In genomic region chr6:119864341-119865034, GRCm38 (mm10) we compare ENCODE assay signal across 9 mouse cellular contexts. TPM values are rescaled to one million over a fixed set of nuclear protein-coding genes. Genes with fewer than 3 reads are reported as not detected.
DNase-seq lines count a peak whose midpoint lies in the region; ATAC-seq and TF ChIP-seq lines count a peak whose summit lies in the region.
"Had no signal": no experiment of that assay in that cellular context is flagged by ENCODE, and none has a peak within 500 bp of the region (broad histone marks: within the 10 kb centered on the region; RNA-seq: fewer than 3 reads in every experiment).

No protein-coding gene starts in this region.

- H3K4me3 ChIP-seq in hindbrain, postnatal 0 days (ENCODE audit: low read length): no peak overlapping the region
- H3K4me3 ChIP-seq in hindbrain, embryonic 13.5 days: no peak overlapping the region
- H3K4me3 ChIP-seq: embryonic facial prominence, embryonic 15.5 days had no signal

- TF ChIP-seq CTCF in hindbrain, postnatal 0 days (IDR thresholded peaks at IDR 0.05; ENCODE audit: low read depth): no peak

- H3K36me3 ChIP-seq in hindbrain, postnatal 0 days (ENCODE audit: insufficient read depth, low read length): no peaks in the 10 kb centered on the region
- H3K36me3 ChIP-seq in hindbrain, embryonic 13.5 days: no peaks in the 10 kb centered on the region
- H3K36me3 ChIP-seq: embryonic facial prominence, embryonic 15.5 days had no signal

- peak; percentile 92 for DNase-seq in hindbrain, postnatal 0 days (ENCODE audit: low spot score)
- DNase-seq in adrenal gland, postnatal 25 days: peak; percentile 66
- DNase-seq in frontal cortex, postnatal 10 days (ENCODE audit: low spot score in 2 of 2): peak; percentile 63 to 68
- DNase-seq in kidney, postnatal 10 days: peak; percentile 71
- DNase-seq in lung, postnatal 10 days: peak; percentile 69
- no peak for DNase-seq in thymus, postnatal 25 days
- DNase-seq in thymus, postnatal 36 days: no peak

- H3K27ac ChIP-seq in hindbrain, postnatal 0 days: peak overlapping the region; percentile 65
- H3K27ac ChIP-seq in hindbrain, embryonic 13.5 days: no peak overlapping the region
- H3K27ac ChIP-seq: embryonic facial prominence, embryonic 15.5 days had no signal

- H3K27me3 ChIP-seq in hindbrain, postnatal 0 days (ENCODE audit: insufficient read depth, low read length): no peaks in the 10 kb centered on the region
- H3K27me3 ChIP-seq in hindbrain, embryonic 13.5 days: no peaks in the 10 kb centered on the region
- H3K27me3 ChIP-seq: embryonic facial prominence, embryonic 15.5 days had no signal

- H3K9me3 ChIP-seq in hindbrain, postnatal 0 days (ENCODE audit: low read length): no peaks in the 10 kb centered on the region
- H3K9me3 ChIP-seq in hindbrain, embryonic 13.5 days: no peaks in the 10 kb centered on the region
- H3K9me3 ChIP-seq: embryonic facial prominence, embryonic 15.5 days had no signal

- peak; percentile 97 for ATAC-seq in hindbrain, postnatal 0 days
- no peak for ATAC-seq in hindbrain, embryonic 13.5 days (ENCODE audit: low FRiP score)

- no peaks in the 10 kb centered on the region for H3K4me1 ChIP-seq in hindbrain, postnatal 0 days (ENCODE audit: insufficient read depth, low read length)
- H3K4me1 ChIP-seq in hindbrain, embryonic 13.5 days (replicated peaks): peaks cover 4% of the 10 kb centered on the region; the same call in 1 of the 2 replicates
- H3K4me1 ChIP-seq: embryonic facial prominence, embryonic 15.5 days had no signal

- H3K9ac ChIP-seq in hindbrain, postnatal 0 days (replicated peaks; ENCODE audit: low read length): no peak overlapping the region
- no peak overlapping the region for H3K9ac ChIP-seq in hindbrain, embryonic 13.5 days
- H3K9ac ChIP-seq: embryonic facial prominence, embryonic 15.5 days had no signal

- H3K4me2 ChIP-seq in hindbrain, postnatal 0 days (ENCODE audit: low read depth, low read length): peak overlapping the region; percentile 27
- H3K4me2 ChIP-seq in hindbrain, embryonic 13.5 days: no peak overlapping the region
- H3K4me2 ChIP-seq: embryonic facial prominence, embryonic 15.5 days had no signal

- WGBS in hindbrain, postnatal 0 days: 52% methylated on average over 11 of the region's 11 CpGs
- WGBS in hindbrain, embryonic 13.5 days: 85% methylated on average over 11 of the region's 11 CpGs

RNA-seq across cellular contexts. Expression of gene Erc1, which starts 16.5 kb away (rescaled TPM):
- total RNA-seq in hindbrain, postnatal 0 days (2014; rRNA removed): 72.9 and 73.6 TPM in 2 replicates
- polyA plus RNA-seq in hindbrain, postnatal 0 days (2015; fragmentation: Nextera tagmentation; extraction: Ambion mirVana): 50.5 and 51.4 TPM in 2 replicates
- 44.3 and 44.9 TPM in 2 replicates for polyA plus RNA-seq in hindbrain, embryonic 13.5 days (2015; fragmentation: Nextera tagmentation; extraction: Ambion mirVana)
- total RNA-seq in adrenal gland, postnatal 25 days (2021): 24.5 and 25.7 TPM in 2 replicates

RNA-seq across cellular contexts. Expression of gene Rad52, which starts 38.0 kb away (rescaled TPM):
- total RNA-seq in hindbrain, postnatal 0 days (2014; rRNA removed): 26.6 and 28.3 TPM in 2 replicates
- 16.9 and 17.6 TPM in 2 replicates for polyA plus RNA-seq in hindbrain, postnatal 0 days (2015; fragmentation: Nextera tagmentation; extraction: Ambion mirVana)
- polyA plus RNA-seq in hindbrain, embryonic 13.5 days (2015; fragmentation: Nextera tagmentation; extraction: Ambion mirVana): 25.7 and 26.5 TPM in 2 replicates
- total RNA-seq in adrenal gland, postnatal 25 days (2021): 18.2 and 20.8 TPM in 2 replicates

Comparison
In these comparisons a context has a peak if more than half of its experiments do, and no peak if none do; other contexts are left out.
1. DNase-seq: peak in hindbrain, postnatal 0 days (single experiment), adrenal gland, postnatal 25 days (single experiment), frontal cortex, postnatal 10 days (2 of 2), kidney, postnatal 10 days (single experiment) and lung, postnatal 10 days (single experiment); none in thymus, postnatal 25 days (single experiment) and thymus, postnatal 36 days (0 of 2).